ENCODE assay signal across 8 mouse cellular contexts in the genomic region with DNA sequence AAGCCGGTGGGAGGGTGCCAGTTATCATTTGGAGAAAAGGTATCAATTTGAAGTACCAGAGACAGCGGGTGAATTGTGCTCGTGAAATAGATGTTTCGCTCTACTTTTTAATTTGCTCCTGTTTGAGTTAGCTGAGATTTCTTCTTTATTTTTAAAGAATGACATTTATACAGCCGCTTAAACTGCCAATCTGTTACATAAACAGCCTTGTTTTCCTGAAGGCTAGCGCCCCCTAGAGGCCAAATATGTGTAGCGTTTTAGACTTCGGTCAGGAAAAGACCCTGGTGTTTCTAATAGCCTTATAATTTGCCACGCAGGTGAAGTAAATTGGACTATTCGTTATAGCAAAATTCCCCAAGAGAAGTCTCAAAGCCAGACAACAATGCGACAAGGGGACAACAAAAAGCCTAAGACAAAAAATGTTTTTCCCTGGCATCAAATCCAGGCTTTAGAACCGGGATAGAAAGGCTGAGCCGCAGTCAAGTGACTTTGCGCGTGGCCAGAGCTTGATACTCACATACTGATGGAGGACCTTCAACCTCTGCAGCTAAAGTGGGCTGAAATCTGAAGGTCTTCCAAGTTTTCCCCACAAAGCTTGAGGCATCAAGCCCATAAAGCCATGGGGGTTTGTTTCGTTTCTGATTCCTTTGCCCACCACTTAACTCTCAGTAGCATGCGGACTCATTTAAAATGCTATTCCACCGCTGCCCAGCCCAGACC. TPM values are rescaled to one million over a fixed set of nuclear protein-coding genes. Genes with fewer than 3 reads are reported as not detected.
DNase-seq lines count a peak whose midpoint lies in the region; ATAC-seq lines count a peak whose summit lies in the region.

No protein-coding gene starts in this region.

- 52% methylated on average over 18 of the region's 18 CpGs for WGBS in liver, embryonic 12.5 days (ENCODE audit: insufficient replicate concordance)
- WGBS in heart, embryonic 10.5 days, result 57% methylated on average over 18 of the region's 18 CpGs

- no peak overlapping the region for H3K9ac ChIP-seq in liver, embryonic 12.5 days

- H3K4me1 ChIP-seq in liver, embryonic 12.5 days, result no peaks in the 10 kb centered on the region
- H3K4me1 ChIP-seq in heart, embryonic 10.5 days, result peaks cover under 1% of the 10 kb centered on the region; the same call in 1 of the 2 replicates

- no peak overlapping the region for H3K4me2 ChIP-seq in liver, embryonic 12.5 days

- H3K9me3 ChIP-seq in liver, embryonic 12.5 days (replicated peaks), result no peaks in the 10 kb centered on the region
- no peaks in the 10 kb centered on the region for H3K9me3 ChIP-seq in heart, embryonic 10.5 days

- no peaks in the 10 kb centered on the region for H3K27me3 ChIP-seq in liver, embryonic 12.5 days (replicated peaks)
- H3K27me3 ChIP-seq in heart, embryonic 10.5 days (ENCODE audit: insufficient read depth, poor library complexity, severe bottlenecking), result no peaks in the 10 kb centered on the region

- peak; percentile 39 for DNase-seq in liver
- peak; percentile 74 for DNase-seq in R1 (ENCODE audit: low read depth, low spot score)
- DNase-seq in cerebellum, adult 9-11 months, result peak; percentile 43
- DNase-seq in heart, embryonic 10.5 days (ENCODE audit: low spot score), result peak; percentile 66
- DNase-seq in left cerebral cortex, adult 11 months (ENCODE audit: low spot score), result peak; percentile 46
- DNase-seq in ovary, postnatal 14 days (ENCODE audit: low spot score), result peak; percentile 60

- no peak overlapping the region for H3K27ac ChIP-seq in liver, embryonic 12.5 days
- H3K27ac ChIP-seq in heart, embryonic 10.5 days, result no peak overlapping the region

- H3K4me3 ChIP-seq in liver, embryonic 12.5 days, result no peak overlapping the region
- no peak overlapping the region for H3K4me3 ChIP-seq in heart, embryonic 10.5 days

- no peaks in the 10 kb centered on the region for H3K36me3 ChIP-seq in liver, embryonic 12.5 days
- H3K36me3 ChIP-seq in heart, embryonic 10.5 days, result no peaks in the 10 kb centered on the region

- no peak for ATAC-seq in liver, embryonic 12.5 days
- ATAC-seq in megakaryocyte progenitor cell, adult 5-6 weeks (replicated peaks; ENCODE audit: poor library complexity), result no peak

RNA-seq across cellular contexts. Expression of a gene that starts 46.4 kb away (rescaled TPM):
- polyA plus RNA-seq in liver, embryonic 12.5 days (2016; fragmentation: Nextera tagmentation; extraction: Ambion mirVana), result 0.39 and 0.44 TPM in 2 replicates
- 0.99 and 1.4 TPM in 2 replicates for polyA plus RNA-seq in heart, embryonic 10.5 days (2016; fragmentation: Nextera tagmentation; extraction: Ambion mirVana)
- 5.8 and 8.5 TPM in 2 replicates for total RNA-seq in megakaryocyte progenitor cell, adult 5-6 weeks (2015)
- 2.5 and 3.5 TPM in 2 replicates for total RNA-seq in megakaryocyte progenitor cell, adult 5-6 weeks (2017)
